Mouse (Mus musculus): Measurements from ENCODE around the gene Cby1.

Cby1 gene

DNA sequence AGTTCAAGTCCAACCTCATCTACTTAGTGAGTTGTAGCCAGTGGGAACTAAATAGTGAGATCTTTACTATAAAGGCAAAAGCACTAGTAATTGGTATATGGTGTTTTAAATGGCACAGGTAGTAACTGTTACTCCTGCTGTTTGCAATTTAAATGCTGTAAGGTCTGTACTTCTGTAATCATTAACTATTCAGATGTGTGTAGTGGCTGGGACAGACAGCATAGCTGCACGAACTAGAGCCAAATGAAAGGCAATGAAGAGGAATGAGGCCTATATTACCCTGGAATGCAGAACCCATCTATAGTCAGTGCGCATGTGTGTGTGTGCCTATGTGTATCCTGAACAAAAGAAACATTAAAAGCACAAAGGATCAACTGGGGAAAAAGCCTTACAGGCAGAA lies 18.9 kb downstream of the Cby1 start:
- no peak for DNase-seq (ENCODE audit: inconsistent ontology term)

GRCm38 (mm10) chr15:79681973-79682372 lies 23.0 kb downstream of the Cby1 start:
- no peak for DNase-seq (ENCODE audit: inconsistent ontology term)

DNA sequence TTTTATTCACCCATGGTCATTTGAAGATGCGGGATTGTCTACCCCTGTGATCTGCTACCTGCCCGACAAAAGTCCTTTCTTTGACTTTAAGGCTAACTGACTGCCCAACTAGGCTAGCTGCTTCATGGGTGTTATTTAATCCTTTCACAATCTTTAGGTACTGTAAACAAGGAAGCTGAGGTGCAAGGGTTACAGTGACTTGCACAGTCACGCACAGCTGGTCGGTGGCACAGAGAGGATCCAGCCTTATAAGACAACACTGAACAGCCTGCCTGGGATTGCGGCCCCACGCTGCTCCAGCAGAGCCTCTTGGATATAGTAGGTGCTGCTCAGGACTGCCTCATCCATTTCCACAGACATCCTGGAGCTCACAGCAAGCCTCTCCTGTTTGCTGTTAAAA lies 24.1 kb downstream of the Cby1 start:
- DNase-seq (ENCODE audit: inconsistent ontology term): no peak

GRCm38 (mm10) chr15:79683707-79684465 lies 24.9 kb downstream of the Cby1 start:
- DNase-seq (ENCODE audit: inconsistent ontology term): peak; percentile 56

- DNase-seq (ENCODE audit: inconsistent ontology term): no peak
Measured at GRCm38 (mm10) chr15:79684616-79685015, 25.6 kb downstream of the Cby1 start.

GRCm38 (mm10) chr15:79685141-79685641 lies 26.2 kb downstream of the Cby1 start:
- DNase-seq (ENCODE audit: inconsistent ontology term): no peak

DNA sequence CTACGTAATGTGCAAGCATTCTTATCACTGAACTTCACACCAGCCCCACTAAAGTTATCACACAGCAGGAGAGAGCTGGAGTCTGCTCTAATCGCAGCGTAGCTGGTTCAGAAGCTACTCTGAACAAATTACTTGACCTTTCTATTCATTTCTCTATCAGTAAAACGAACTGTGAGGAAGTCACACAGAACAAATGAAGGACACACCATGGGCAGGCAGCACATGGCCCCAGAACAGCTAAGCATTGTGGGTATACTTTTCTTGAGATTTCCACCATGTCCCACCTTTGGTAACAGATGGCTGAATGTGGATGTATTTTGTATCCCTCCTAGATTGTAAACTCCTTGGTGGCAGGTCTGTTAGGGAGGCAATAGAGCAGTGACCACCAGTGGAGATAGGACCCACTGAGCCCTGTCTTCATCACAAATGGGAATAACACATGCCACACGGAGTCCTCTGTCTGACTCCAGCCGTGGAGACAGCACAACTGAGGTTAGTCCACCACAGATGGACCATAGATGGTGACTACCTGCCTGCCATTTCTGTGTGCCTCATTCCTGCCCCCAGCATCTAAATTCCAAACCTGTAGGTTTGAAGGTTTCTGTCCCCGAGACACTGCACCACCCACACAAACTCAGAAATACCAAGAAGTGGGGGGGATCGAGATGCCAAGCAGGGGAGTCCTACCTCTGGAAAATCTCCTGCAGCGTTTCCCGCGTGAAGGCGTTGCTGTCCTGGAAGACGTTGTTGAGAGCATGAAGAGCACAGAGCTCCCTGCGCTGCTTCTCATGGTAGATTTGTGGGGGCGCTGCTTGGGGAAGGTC lies 27.3 kb downstream of the Cby1 start:
- no peak for DNase-seq (ENCODE audit: inconsistent ontology term)

DNA sequence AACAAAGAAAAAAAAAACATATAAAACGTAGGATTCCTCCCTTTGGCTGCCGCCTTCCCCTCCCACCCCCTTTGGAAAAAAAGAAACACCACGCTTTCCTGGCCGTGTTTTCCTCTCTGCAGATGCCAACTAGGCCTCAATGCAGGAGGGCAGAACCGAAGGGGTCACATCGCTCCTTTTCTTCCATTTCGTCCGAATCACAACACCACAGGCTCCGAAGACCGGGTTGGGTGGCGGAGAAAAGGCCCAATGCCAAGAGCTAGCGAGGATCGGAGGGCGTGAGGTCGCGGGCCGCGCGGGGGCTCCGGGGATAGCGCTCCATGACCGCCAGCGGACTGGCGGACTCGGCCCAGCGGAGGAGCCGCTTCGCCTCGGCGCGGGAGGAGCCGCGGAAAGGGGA lies 28.2 kb downstream of the Cby1 start:
- no peak for DNase-seq (ENCODE audit: inconsistent ontology term)

GRCm38 (mm10) chr15:79687646-79688267 lies 28.8 kb downstream of the Cby1 start, which contains the start of gene Josd1:
Gene Josd1 (minus strand): TSS chr15:79687919.
- DNase-seq (ENCODE audit: inconsistent ontology term): peak; percentile 97

DNA sequence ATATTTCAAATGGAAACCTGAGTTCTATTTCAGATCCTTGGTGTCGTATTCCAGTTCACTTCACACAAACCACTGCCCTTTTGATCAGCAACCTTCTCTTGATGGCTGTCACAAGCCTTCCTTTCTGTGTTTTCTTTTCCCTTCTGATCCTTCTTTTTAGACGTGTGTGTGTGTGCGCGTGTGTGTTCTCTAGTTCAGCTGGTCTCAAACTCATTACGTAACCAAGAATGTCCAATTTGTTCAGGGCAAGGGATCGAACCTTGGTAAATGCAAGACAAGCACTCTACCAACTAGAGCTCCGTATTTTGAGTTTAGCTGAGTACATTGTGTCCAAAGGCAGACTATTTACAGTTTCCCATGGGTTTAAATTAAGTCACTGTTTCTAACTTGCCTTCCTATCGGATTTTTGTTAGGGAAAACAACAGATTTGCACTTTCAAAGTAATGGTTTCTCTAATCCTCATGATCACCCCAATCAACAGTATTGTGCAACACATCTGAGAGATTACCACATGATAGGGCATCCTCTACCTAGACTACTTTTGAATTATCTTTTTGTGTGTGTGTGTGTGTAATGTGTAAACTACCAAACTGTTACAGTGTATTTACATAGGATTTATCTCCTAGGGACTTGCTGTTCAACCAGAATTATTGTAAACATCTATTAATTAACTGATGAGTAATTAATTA lies 29.4 kb downstream of the Cby1 start:
- DNase-seq (ENCODE audit: inconsistent ontology term): no peak

- DNase-seq (ENCODE audit: inconsistent ontology term): no peak
Measured at GRCm38 (mm10) chr15:79689662-79690425, 30.8 kb downstream of the Cby1 start.

- peak; percentile 99 for DNase-seq (ENCODE audit: inconsistent ontology term)
Measured at GRCm38 (mm10) chr15:79690426-79691022, 31.5 kb downstream of the Cby1 start, which contains the start of gene Gtpbp1. Gene Gtpbp1 (plus strand): TSS chr15:79690845.

DNA sequence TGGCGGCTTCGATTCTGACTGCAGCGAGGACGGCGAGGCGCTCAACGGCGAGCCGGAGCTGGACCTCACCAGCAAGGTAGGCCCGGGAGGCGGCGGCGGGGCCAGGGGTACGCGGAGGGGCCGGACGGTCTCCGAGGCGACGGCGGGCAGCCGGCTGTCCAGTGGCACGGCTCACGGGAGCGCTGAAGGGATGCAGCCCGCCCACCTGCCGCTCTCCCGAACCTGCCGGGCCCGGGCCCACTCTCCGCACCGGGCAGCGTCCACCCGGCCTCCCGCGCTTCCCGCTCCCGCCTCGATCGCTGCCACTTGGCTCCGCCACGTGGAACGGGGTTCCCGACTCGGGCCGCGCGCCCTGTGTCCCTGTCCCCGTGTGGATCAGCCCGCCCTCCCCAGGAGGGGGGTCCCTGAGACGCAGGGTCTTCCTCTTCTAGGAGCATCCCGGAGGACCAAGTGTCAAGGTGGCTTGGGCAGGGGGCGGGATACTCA lies 32.1 kb downstream of the Cby1 start:
- no peak for DNase-seq (ENCODE audit: inconsistent ontology term)

GRCm38 (mm10) chr15:79692334-79692733 lies 33.3 kb downstream of the Cby1 start:
- no peak for DNase-seq (ENCODE audit: inconsistent ontology term)

- DNase-seq (ENCODE audit: inconsistent ontology term): no peak
Measured at GRCm38 (mm10) chr15:79693740-79694139, 34.7 kb downstream of the Cby1 start.

DNA sequence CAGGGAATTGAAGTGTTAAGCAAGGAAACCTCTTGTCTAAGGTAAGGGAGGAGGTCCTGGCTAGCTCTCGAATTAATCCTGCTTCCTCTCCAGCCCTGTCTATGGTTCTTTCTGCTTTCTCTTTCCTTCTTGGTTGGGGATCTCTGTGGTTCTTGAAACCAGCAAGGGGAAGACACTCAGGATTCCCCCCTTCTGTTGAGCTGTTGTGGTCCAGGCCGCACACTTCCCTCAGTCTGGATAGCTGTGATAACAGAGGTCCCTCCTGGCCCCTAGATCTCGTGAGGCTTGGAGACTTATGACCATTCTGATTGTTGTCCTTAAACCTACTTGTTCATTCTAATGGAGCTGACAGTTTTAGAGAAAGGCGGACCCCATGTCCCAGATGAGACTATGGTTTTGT lies 35.5 kb downstream of the Cby1 start:
- no peak for DNase-seq (ENCODE audit: inconsistent ontology term)

DNA sequence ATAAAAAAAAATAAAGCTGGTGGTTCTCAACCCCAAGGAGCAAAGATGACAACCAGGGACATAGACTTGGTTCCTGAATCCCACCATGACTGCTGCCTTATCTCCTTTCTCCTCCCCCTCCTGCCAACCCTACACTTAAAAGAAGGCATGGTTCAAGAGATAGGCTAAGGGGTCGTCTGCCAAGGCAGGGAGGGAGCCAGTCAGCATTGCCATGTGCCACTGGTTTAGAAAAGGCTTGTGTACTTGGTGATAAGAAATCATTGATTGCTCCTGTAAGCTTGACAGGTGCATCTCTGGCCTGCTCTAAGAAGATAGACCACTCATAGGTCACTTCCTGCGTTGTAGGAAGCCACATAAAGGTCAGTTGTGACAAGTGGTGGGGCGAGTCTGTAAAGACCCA lies 36.5 kb downstream of the Cby1 start:
- DNase-seq (ENCODE audit: inconsistent ontology term): no peak

GRCm38 (mm10) chr15:79696508-79696907 lies 37.5 kb downstream of the Cby1 start:
- DNase-seq (ENCODE audit: inconsistent ontology term): no peak

DNA sequence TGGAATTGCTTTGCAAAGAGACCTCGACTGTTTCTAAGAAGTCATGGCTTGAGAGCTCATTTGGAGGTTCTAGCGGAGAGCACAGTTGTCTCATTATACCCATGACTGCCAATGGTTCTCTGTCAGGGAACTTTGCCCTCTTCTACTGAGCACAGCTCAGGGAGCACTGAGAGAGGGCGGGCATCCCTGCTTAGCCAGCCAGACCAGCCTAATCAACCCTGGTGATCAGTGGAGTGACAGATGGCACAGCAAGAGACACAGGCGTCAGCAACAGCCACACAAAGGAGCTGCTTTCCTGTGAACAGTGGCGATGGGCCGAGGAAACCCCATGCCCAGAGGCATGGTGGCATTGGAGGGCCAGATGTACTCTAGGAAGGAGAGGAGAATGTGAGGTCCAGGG lies 38.0 kb downstream of the Cby1 start:
- DNase-seq (ENCODE audit: inconsistent ontology term): no peak

DNA sequence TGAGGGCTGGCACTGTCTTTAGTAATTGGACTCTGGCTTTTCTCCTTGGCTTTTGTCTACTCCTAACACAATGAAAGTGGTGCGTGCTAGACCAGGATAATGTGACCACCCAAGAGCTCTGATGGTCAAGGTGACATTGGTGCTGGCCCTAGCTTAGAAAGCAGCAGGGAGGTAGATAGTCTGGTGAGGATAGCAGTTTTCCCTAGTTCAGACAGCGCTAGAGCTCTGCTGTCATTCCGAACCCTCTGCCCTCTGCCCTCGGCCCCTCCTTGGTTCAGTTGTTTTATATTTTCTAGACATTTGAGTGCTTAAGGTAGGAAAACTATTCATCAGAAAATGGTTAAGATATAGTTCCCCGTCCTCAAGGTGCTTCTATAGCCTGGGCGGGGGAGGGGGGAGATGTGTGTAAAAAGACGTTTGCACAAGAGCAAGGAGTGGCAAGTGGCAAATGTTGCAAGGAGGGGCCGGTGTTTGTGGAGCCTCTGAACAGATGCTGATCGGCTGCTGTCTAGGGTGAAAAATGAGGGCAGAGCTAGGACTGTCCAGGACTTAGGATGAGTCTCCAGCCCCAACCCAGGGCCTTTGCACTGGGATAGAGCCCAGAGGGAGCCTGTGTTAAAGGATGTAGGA lies 38.7 kb downstream of the Cby1 start:
- no peak for DNase-seq (ENCODE audit: inconsistent ontology term)
